Mouse (Mus musculus) MEL (cell line): ENCODE data around the gene Slc22a5.
A peak's percentile ranks its signal among the peaks of the same experiment; 100 is the strongest.
"Not testable (repeated sequence)": the region's sequence is repeated elsewhere in the genome, so short reads cannot be mapped to it uniquely, and the experiment has no call there.

Experiments
- CTCF ChIP-seq, 3 experiments: IDR thresholded peaks in 2 of 3; conservative IDR thresholded peaks in 1 of 3; 2 replicates each; pipeline ENCODE4 v1.5.1; 2011 to 2012; ENCODE audit warnings: low read length in 3 of 3, low read depth in 2 of 3, mild to moderate bottlenecking in 2 of 3, improper control_type of control experiment in 1 of 3, inconsistent platforms in 1 of 3, mixed read lengths in 1 of 3, moderate library complexity in 1 of 3; ENCODE audit not compliant: control insufficient read depth in 1 of 3, insufficient read depth in 1 of 3, poor library complexity in 1 of 3, severe bottlenecking in 1 of 3
- HCFC1 ChIP-seq: IDR thresholded peaks from 2 replicates; pipeline ENCODE4 v1.6.1; 2012; ENCODE audit warnings: low read depth, mild to moderate bottlenecking, inconsistent platforms, low read length, improper control_type of control experiment, moderate library complexity
- MYC ChIP-seq: IDR thresholded peaks from 2 replicates; pipeline ENCODE4 v1.6.1; 2011; ENCODE audit warnings: low read depth, mild to moderate bottlenecking, low read length, improper control_type of control experiment, moderate library complexity
- TCF12 ChIP-seq: IDR thresholded peaks from 2 replicates; pipeline ENCODE4 v1.6.1; 2014; ENCODE audit warnings: low read depth, mild to moderate bottlenecking, inconsistent platforms, low read length, improper control_type of control experiment, moderate library complexity

DNA sequence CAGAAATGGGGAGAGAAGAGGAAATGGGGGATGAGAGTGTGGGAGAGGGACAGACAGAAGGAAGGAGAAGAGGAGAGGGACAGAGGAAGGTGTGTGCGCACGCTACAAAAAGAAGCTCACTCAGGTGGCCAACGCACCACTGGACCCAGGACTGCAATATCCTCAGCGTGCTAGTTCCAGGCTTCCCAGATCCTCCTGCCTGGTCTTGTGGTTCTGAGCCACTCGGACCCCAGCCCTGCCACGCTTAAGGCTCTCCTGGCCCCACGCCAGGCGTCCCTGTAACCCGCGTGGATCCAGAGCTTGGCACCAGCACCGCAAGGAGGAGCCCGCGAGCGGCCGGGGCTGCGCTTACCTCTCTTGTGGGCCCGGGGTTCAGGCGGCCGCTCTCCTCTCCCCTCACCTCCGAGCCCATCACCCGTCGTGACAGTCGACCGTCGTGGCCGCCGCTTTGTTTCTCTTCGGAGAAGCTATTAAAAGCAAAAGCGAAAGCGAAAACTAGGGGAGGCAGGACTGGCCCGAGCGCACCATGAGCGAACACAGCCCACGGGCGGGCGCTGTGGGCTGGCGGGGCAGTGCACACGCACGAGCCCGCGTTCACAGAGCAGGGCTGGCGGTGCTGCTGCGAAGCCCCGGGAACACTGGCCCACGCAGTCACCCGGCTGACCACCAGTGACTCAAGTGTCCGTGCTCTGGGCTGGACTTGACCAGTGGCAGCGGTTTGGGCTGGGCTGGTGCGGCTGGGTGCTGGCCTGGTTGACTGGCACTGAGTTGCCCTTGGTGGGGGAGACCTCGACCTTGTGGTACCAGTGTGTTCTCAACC is 32.5 kb downstream of the Slc22a5 start, which contains the start of gene Gm12216:
- TF ChIP-seq HCFC1, TCF12, MYC: not testable (repeated sequence)
- peak in 1 of 3 experiments; percentile 29; a peak in 2 of 6 replicates for TF ChIP-seq CTCF (IDR thresholded peaks at IDR 0.05 in 2 of 3, conservative IDR thresholded peaks at IDR 0.05 in 1 of 3; ENCODE audit: control insufficient read depth in 1 of 3, insufficient read depth in 1 of 3, low read depth in 2 of 3, low read length in 3 of 3, poor library complexity in 1 of 3, severe bottlenecking in 1 of 3)
